Mouse (Mus musculus): ENCODE measurements at regions not wholly inside any gene's neighbourhood (a gene's known extent, or its start where the extent isn't known, plus 50 kb on each side); places are given as distances from the start of the nearest gene placed in this dataset.
"Not testable (repeated sequence)": the region's sequence is repeated elsewhere in the genome, so short reads cannot be mapped to it uniquely, and the experiment has no call there.

DNA sequence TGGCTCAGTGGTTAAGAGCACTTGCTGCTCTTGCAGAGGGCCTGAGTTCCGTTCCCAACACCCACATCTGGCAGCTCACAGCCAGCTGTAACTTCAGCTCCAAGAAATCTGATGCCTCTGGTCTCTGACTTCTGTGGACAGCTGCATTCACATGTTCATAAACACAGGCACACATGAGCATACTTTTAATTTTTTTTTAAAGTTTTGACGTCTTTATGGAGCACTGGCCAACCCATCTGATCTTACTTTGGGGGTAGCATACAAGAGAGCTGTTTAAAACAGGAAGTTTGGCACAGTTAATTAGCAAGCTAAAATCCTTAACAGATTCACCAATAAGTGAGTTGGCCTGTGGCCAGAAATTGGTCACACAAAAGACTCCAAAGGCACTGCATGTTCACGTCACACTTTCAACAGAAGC is 81.2 kb upstream of the Atl2 start:
- DNase-seq = no peak

DNA sequence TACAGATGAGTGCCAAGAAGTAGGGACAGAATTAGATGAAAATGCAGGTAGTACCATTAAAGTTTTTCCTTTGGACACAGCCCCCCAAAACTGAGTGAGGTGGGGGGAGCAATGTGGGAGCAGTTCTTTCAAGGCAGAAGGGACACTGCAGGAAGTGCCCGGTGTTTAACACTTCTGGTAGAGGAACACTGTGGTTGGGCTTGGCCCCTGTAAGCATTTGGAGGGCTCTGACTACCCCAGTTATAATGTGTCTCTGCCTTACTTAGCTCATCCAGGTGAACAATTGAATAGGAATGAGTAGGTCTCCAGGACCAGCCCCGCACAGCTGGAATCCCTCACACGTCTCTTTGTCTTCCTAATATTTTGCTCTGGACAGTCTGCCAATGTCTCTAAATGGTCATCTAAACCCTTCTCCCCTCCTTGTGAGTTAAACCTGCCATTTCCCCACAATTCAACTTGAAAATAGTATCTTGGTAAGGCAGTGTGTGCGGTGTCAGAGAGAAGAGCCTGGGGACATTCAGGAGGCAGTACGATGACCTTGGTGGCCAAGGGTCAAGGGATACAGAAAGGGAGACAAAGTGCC is 80.7 kb upstream of the Atl2 start:
- DNase-seq = no peak

DNA sequence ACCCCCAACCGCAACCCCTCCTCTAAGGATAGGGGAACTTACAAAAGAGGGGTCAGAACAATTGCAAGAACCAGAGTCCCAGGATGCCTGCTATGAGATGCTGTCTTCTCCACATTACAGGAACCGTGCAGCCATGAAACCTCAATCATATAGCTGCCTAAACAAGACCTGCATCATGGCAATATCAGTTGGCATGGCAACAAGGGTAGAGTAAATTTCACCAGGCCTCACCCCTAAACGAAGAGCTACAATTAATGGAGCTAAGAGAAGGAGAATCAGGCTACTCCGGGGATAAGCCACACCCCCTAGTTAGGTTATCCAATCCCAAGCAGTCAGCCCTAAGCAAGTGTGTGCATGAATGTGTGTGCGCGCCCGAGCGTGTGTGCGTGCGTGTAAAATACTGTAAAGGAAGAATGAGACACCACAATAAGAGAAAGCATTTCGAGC is 80.1 kb upstream of the Atl2 start:
- no peak for DNase-seq

DNA sequence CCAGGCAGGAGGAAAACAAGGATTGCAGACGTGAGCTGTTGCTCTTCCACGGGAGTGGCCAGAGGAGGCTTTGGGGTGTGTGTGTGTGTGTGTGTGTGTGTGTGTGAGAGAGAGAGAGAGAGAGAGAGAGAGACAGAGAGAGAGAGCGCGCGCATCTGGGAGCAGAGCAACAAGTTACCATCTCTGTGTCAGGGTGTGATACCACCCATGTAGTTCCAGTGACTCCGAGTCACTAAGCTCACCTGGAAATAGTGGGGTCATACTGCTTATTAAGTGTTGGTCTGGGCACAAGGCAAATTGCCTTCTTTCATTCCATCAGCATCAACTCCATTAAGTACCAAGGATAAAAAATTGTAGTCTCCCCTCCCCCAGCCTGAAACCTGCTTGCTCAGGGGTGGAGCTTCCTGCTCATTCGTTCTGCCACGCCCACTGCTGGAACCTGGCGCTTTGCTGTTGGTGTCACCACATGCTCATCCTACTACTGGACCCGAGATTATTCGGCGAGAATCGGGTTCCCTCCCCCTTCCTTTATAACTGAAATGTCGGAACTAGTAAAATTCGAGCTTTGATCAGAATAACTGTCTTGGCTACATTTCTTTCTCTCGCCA is 79.3 kb upstream of the Atl2 start:
- DNase-seq = not testable (repeated sequence)

DNA sequence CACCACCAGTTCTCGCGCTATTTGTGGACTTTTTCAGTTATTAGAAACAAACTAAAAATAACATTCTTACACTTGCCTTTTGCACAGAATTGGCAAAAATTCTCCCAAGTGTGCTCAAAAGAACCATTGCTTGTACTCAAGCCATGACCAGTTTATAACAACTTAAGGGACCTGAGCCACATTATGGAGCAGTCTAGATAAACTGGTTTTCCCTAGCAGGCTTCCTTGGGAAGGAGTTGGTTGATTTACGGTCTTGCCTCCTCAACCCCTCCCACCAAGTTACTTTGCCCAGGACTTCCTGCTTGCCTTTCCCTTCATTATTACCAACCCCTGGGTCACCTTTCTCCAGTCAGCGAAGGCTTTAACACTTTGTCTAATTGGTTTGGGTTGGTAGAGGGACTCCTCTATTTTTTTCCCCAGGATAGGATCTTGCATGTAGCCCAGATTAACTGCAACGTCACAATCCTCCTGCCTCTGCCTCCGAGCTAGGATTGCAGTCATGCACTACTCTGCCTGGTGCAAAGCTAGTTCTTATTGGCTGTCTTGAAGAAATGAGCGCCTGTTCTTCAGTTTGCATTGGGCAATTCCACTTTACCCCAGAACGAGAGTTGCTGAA is 75.9 kb upstream of the Atl2 start:
- DNase-seq = no peak

DNA sequence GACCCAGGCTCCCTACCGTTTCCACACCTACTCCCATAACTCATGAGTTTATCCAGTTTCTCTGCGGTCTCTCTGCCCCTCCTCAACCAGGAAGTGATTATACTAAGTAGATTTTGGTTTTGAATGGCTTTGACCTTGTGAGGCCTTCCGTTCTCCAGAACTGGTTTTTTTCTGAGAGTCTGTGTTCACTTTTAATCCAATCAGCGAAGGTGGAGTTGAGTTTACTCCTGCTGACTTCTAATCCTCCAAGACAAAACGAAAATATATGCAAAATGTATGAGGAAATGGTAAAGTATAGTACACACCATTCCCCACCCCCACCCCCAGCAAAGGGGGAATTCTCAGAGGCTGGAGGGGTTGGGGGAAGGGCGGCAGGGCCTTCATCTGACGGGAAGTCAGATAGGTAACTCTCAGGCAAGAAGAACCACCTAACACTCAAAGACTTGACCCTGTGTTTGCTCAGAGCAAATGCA is 73.6 kb upstream of the Atl2 start:
- DNase-seq = no peak

DNA sequence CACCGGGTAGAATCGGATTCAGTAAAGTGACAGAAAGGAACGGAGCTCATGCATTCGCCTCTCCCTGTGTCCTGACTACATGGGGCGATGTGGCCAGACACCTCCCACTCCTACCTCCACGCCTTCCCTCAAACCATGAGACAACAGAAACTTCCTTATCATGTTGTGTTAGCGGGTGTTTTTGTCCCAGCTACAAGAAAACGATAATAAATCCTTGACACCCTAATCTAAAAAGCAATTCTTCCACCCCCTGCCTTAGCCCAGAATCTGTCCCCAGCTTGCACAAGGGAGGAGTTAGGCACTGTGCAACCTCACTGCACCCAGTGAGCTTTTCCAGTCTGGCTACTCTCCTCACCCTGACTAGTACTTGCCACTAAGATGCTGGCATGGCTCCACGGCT is 72.9 kb upstream of the Atl2 start:
- no peak for DNase-seq

DNA sequence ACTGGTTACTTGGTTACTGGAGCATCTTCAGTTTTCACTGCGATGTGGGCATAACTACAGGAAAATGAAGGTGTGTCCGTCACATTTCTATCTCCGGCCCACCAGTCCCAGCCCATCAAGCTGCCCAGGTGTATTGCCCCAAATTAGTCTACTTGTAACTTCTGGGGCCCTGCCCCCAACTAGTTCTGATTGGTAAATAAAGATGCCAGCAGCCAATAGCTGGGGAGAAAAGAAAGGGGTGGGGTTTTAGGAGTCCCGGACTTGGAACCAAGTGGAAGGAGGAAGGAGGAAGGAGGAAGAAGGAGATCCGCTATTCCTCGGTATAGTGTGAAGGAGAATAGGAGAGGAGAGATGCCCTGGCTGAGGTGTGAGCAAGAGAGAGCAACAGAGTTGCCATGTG is 71.1 kb upstream of the Atl2 start:
- DNase-seq = no peak

DNA sequence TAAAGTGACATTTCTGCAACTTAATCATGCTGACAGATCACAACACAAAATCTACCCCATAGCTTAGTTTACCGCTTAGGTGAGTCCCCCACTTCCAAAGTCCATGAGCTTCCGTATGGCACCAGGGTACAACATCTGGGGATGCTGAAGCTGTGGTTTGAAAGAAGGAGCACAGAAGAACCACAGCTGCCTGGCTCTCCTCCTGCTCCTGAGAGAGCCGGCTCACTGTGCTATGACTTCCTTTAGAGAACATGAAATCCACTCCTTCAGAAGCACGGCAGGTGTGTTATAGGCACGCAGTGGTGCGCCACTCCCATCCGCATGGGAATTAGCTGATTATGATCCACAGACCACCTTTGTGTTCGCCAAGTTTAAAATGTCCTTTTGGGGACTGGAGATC is 69.7 kb upstream of the Atl2 start:
- no peak for DNase-seq

DNA sequence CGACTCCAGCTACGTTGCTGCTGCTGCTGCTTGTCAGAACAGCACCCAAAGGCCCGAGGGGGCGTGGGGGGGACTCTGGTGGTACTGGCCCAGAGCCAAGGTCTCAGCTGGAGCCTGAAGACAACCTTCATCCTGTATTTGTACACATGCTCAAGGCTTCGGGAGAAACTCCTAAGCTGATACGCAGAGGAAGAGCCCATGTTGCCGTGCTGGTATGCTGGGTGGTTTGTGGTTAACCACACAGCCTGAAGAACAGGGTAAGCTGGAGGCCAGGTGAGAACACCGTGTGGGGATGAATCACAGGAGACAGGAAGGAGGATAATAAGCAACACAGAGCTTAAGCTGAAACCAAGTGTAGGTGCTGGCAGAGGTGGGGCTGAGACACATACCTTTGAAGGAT is 68.9 kb upstream of the Atl2 start:
- DNase-seq = peak; percentile 41

DNA sequence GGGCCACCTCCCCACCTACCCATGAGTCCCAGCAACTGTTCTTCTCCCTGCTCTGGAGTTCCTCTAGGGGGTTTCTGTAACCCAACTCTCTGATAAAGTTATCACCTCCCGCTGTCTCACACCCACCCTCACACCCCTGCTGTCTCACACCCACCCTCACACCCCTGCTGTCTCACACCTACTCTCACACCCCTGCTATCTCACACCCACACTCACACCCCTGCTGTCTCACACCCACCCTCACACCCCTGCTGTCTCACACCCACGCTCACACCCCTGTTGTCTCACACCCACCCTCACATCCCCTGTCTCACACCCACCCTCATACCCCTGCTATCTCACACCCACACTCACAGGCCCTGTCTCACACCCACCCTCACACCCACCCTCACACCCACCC is 67.4 kb upstream of the Atl2 start:
- no peak for DNase-seq

DNA sequence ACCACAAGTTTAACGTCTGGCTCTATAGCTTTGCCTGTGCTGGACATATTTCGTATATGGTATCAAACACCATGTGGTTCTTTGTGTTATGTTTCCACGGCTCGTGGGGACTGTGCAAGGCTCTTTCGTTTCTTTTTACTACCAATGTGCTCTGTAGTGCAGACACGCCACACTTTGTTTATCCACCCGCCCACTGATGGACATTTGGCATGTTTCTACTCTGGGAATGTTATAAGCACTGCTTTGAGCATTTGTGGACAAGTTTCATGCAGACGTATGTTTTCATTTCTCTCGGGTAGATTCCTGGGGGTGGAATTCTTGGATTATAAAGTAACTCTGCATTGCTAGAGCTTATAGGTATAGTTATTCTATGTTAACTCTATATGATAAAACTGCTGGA is 65.5 kb upstream of the Atl2 start:
- DNase-seq = no peak

DNA sequence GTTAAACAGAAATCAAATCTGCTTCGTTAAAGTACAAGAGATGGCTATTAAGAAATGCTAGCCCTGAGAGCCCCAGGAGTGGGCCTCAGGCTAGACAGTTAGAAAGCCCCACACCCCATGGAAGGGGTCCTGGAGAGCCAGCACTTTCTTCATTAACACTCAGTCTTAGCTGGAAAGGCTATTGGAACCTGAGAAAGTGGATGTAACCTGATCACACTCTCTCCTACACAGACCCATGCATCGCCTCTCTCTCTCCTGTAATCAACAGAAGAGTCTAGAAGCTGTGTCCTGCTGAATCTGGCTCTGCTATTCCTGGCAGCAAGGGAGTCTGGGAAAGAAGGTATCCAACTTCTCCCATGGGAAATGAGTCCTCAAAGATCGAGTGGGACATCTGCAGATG is 64.8 kb upstream of the Atl2 start:
- no peak for DNase-seq

DNA sequence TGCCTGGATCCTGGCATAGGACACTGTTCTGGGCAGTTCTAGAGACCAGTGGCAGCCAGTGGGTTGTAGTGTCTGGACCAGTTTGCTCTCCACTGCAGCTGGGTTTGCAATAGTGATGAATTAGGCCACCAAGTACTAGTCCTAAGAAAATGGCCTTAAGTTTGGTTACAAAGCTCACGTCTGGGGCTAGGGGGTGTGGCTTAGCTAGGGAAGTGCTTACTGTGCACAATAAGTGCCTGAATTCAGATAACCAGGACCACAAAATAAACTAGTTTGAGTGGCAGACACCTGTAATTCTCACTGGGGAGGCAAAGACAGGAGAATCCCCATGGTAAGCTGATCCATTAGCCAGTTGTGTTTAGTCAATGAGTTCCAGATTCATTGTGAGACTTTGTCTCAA is 59.3 kb upstream of the Atl2 start:
- no peak for DNase-seq

DNA sequence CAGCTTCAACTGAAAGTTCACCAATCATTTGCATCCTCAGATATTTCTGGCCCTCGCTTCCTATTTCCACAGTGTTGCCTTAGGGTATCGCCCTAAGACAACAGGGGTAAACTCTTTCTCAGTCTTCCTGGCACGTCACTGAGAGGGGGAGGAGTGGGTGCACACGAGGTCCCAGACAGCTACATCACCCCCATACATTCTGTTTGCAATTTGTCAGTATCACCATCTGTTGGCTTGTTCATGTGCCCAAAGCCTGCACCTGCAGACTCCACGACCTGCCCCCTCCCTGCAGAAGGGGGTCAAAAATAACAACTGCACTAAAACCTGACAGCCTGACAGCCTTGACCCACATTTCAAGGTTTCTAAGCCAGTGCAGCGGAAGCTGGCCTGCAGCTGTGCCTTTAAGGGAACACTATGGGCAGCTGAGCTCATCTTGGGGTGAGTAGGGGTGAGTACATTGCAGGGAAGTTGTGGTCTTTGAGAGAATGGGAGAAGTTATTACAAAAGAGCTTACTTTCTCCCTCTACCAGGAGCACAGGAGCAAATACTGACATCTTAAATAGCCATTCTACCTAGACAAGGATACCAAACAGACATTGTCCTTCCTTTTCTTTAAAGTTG is 58.8 kb upstream of the Atl2 start:
- no peak for DNase-seq

DNA sequence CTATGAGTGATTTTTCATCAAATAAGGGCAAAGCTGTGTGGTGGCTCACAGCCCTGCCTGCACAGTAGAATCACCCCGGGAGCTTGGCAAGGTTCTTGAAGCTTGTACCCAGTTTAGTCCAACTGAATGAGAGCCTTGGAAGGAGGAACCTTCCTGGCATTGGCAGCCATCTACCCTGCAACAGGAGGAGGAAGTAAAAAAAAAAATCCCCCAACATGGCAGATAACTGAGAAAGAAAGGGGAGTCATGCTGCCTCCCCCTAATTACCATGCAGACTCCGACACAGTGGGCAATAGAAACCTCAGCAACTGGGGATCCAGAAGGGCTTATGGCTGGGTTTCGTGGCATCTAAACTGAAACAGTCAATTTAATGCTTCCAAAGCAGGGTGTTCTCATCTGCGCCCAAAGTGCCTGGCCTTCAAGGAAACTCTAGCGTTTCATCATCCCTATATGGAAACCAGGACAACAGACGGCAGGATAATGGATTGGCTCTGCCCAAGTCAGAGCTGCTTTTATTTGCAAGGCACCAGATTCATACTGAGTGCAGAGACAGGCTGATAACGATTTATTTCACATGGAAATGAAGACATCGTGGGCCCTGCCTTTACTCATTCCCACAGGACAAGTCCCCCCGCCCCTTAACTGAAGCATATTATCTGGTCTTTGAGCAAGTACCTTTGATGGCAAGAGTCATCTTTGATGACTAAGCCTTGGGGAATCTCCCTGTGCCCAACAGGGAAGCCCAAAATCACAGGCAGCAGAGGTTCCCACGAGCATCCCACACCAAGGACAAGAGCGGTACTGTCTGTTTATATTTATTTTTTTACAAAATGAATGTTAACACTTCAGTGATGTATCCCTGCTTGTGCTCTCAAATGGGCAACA is 52.9 kb upstream of the Atl2 start:
- DNase-seq = no peak
